Mouse (Mus musculus) brain, adult 2 months (tissue): ENCODE measurements around the gene Ermard.

Experiments
- DNase-seq: peaks from one replicate; pipeline ENCODE4 v3.0.0; 2011; ENCODE audit warnings: low read depth, low spot score

Gene Ermard

DNA sequence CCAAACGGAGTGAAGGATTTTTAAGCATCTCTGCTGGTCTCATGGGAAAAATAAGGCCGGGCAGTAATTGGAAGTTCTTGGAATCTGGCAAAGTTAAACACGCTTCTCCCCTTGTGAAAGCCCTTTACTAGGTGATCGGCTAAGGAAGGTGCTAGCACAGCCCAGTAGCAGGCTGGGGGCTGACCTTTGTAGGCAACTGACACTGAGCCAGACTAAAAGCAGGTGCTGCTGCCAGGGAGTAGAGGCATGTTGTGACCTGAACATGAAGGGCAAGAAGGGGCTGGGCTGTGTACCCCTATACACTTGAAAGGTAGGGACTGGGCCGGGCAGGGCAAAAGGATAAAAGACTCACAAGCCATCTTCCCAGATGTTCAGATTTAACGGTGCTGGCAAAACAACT lies 19.3 kb downstream of the Ermard start:
- DNase-seq, result no peak

DNA sequence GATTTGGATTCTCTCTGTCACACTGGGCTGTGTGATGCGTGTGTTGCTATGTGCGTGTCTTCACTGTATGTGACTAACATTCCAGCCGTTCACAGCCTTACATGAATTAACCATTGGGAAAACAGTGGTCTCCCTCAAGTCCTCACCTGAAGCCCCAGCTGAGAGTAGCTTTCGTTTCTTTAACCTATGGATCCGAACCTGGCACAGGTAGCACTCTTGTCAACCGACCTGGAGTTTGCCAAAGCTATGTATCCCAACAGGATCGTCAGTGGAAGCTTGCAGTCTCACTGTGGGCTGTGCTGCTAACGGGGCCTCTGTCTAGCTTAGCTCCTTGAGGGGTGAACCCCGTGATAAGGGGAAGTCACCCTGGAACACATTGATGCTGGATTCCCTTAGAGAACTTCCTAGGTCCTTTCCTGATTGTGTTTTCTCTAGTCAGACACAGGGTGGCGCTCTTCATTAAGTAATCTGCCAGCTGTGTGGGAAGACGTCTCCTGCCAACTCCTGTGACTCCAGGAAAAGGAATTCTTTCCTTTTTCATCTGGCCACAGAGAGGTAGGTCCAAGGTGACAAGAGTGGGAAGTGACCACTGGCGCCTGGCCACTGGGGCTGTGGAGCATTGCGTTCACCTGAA lies 24.5 kb downstream of the Ermard start:
- DNase-seq, result peak; percentile 86

DNA sequence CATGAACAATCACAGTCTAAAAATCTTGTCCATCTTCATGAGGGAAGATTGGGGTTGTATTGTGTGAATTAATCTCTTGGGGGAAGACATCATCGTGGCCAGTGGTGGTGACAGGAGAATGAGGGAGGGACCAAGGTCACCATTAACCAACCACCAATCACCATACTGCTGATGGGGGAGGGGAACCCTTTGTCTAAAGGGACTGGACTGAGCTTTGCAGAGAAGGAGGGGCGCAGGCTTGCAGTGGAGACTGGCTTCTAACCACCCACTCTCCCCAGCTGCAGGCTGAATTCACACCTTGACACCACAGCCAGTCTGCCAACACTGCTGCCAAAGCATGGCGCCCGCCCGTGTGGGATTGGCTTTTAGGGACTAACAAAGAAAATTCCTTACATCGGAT lies 25.1 kb downstream of the Ermard start:
- DNase-seq, result peak; percentile 27

DNA sequence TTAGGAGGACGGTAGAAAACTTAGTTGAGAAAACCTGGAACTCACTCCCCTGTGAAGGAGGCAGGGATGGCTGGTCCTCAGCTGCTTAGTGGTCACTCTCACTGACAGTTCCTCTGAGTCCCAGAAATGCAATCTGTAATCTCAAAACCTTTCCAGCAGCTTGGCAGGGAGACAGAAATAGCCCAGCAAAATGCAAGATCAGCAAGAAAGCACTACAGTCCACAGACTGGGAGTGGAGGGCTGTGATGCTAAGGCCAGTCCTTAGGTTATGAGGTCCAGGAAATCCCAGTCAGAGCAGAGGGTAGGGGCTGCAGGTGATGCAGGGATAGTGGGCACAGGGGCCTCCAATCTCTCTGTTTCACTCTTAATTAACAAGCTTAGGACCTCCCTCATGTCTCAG lies 25.9 kb downstream of the Ermard start:
- DNase-seq, result no peak

DNA sequence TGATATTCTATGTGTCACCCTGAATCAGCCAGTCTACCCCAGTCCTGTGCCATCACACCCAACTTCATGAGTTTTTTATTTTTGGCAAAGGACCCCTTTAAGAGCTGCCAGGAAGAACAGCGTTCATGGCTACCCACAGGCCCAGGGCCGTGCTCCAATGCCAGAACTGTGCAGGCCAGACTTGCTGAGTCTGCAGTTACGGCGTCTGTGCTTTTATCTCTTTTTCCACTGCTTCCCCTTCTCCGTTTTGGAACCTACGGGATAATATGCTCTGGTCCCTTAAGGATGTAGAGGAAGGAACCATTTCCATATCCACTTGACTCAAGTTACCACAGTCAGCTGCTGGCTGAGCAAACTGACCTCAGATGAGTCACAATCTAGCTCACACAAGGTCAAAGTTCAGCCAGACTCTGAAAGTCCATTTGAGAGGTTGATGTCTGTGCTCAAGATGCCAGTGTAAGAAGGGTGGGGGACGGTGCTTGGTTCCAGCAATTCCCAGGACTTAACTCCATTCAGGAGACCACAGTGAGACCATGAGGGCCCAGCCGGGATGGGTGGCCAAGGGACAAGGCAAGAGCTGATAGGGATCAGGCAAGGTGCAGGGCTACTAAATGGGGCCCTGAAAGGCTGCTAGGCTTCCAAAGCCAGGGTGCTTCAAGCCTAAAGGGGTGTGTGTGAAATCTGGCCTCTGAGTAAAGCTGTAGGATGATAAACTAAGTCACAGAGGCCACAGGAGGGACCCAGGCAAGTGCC lies 27.2 kb downstream of the Ermard start:
- DNase-seq, result no peak

DNA sequence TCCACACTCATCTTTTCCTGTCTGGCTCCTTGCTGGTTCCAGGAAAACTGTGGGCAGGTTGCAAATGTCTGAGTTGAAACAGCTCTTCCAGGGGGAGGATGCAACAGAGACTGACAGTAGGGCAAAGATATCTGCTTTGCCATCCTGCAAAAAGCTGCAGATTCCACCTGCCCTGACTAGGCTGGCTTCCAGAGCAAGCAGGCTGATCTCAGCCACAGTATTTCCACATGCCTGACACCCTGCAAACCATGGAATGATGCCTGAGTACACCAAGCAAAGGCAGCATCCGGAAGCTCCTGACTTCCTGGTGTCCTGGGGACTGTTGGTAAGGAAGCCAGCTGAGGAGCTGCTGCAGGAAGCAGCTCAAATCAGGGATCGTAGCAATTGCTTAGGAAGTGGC lies 28.1 kb downstream of the Ermard start:
- peak; percentile 73 for DNase-seq

DNA sequence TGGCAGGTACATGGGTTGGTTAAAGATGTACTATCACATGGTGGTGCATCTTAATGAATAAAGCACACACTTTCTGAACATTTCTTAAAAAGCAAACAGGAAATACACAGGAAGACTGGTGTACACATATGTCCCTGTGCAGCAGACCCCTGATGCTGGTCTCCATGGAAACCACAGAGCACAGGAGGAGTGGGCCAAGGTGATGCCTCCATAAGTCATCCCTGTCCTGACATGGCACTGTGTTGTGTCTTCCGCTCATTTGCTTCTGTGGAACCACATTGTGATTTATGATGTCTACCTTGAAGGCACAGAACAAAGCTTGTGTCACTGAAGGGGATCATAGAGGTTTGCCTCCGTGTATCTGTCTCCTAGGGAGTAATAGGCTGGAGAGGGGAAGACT lies 31.2 kb downstream of the Ermard start:
- no peak for DNase-seq

DNA sequence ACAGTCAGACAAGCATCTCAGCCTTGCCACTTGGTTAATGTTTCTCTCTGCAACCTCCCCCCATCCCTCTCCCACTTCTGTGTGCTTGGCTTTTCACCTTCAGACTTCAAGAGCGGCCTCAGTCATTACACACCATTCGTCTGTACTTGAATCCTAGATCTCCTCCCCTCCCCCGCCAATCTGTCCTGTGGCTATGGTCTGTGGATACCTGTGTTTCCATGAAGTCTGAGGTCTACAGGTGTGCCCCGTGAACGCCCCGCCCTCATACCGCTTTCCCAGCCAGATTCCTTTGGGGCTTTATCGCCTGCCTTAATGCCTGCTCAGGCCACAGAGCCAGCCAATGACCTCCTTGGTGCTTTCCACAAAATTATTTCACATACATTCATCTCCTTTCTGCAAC lies 34.0 kb downstream of the Ermard start:
- no peak for DNase-seq

DNA sequence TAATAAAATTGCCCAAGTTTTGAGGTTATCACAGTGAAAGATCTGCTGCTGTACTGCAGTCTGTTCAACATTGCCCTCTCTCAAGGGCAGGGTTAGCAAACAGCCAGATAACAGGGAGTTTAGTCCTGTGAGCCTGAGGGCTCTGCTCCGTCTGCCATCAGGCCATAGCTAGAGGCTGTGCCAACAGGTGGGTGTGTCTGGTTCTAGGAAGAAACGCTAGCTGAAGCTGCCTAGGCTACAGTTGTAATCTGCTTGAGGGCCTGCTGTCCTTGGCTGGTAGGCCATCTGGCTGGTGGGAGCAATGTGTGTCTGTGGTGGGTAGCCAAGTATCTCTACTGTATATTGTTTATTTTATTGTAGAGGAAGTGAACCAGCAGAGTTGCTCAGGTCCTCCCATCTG lies 36.5 kb downstream of the Ermard start:
- no peak for DNase-seq

DNA sequence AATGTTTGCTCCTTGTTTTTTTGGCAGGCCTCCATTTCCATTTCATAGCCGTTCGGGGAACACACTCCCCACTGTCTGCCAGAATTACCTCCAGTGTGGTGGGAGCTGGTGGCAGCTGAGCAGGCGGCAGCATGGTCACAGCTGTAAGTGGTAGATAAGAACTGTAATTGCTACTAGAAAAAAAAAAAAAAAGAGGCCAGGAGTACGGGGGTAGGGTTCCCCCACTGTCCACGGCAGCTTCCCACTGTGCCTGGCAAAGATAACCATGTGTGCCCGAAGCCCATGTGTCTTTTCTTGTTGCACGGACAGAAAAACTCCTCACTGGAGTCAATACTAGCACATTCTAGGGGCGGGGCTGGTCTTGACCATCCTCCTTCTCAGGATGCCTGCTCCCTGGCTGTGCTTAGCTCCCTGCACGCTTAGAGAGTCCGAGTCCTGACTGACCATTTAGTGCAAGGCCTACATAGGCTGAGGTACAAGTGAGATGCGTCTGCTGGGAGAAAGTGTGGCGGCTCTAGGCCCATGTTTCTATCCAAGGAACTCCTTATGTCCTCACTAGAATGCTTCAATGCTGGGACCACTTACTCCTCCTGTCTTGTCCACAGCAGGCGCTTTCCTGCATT lies 43.3 kb downstream of the Ermard start:
- DNase-seq, result no peak

DNA sequence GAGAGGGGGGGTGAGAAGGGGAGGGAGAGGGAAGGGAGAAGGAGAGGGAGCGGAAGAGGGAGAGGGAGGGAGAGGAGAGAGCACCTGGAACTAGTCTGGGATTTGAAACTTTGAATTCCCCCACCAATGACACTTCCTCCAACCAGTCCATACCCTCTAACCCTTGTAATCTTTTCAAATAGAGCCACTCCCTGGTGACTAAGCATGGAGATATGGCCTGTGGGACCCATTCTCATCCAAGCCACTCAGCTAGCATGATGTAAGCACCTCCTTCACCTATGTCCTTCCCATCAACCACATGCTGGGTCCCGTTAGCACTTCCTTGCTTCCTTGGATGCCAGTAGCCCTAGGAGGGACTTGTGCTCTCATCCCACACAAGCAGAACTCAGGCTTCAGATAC lies 44.0 kb downstream of the Ermard start:
- no peak for DNase-seq

DNA sequence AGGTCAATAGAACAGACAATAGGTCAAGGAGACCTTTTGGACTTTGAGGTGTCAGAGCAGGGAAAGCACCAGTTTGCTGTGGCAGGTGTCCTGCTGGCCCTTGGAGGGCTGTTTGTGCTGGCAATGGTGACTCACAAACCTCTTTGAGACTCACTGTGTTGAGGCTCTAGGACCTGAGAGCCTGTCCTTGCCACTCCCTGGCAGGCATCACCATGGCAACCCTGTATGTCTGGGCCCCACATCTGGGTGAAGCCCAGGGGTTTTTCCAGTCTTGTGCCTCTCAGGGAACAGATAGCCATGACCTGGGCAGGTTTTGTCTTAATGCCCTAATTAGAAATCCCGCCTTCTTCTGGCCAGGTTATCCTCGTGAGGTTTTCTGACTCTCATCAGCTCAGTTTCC lies 47.2 kb downstream of the Ermard start:
- peak; percentile 27 for DNase-seq

DNA sequence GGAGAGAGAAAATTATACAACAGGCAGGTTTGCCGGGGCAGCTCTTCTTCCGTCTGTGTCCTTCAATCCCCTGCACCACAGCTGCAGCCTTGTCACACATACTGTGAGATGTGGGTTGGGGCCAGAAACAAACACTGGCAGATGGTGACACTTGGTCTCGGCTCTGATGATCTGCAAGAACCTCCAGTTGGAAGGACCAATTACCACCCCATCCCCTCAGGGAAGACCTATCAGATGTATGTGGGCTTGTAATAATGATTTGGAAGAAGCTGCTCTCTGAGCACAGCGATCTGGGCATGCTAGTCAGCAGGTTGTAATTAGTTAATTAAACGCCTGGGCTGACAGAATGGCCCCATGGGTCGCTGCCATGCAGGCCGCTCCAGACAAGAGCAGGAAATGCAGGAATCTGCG lies 47.6 kb downstream of the Ermard start:
- peak; percentile 73 for DNase-seq

DNA sequence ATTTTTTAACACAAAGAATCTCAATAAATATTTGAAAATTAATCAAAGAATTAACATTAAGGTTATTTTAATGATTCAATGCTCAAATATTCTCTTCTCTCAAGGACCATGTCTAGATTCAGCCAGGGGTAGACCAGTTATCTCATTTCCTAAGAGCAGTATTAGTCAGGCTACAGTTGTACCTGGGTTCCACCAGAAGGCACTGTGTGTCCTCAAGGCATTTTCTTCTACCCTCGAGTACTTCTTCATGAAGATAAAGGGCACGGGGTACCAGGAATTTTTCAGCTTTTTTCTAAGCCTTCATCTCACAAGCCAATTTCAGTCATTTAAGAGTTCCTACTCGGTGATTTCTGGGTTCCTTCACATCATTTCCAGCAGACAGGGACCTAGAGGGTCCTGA lies 50.7 kb downstream of the Ermard start:
- DNase-seq, result no peak

DNA sequence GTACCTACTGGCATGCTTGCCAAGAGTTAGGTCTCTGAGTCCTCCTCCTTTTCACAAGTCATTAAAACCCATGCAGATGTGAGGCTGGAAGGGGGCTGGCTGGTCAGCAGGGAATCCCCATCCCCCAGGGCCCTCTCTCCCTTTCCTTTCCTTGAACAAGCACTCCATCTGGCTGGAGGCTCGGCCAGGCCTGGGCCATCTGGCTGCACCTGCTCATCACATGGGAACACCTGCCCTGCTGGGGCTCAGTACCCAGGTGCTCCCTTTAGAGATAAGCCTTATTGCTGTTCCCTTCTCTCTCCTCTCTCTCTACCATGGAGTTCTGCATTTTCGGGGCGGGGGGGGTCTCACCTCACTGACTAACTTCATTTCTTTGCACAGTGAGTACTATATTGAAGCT lies 52.5 kb downstream of the Ermard start:
- DNase-seq, result no peak

DNA sequence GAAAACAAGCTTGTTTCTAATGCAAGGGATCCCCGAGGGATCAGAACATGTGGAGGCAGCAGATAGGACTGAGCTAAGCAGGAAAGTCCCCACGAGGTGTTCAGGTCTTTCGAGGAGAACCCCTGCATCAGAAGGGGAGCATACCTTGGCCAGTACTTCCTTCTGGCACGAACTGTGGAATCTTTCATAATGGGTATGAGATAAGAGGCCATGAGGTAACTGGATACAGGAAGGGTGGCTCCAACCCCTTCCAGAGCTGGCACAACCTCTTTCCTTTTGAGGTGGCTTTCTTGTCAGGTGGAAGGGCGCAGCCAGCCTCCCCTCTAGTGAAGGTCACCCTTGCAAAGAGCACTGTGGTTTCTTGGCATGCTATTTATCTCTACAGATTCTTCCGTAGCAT lies 55.8 kb downstream of the Ermard start:
- no peak for DNase-seq

DNA sequence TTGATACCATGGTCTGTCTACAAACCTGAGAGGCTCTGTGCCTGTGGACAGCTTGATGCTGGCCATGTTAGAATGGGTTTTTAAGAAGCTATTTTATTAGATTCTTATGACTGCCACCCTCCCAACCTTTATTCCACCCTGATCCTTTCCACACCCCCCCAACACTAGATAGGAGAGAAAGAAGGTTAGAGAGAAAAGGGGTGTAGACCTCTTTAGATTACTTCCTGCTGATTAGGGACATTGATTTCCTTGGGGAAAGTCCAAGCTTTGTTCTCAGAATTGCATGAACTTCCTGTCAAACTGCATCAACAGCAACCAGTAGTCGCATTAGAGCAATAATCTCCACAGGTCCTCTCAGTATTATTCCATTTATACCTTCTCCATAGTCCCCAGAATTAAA lies 57.7 kb downstream of the Ermard start:
- DNase-seq, result no peak

DNA sequence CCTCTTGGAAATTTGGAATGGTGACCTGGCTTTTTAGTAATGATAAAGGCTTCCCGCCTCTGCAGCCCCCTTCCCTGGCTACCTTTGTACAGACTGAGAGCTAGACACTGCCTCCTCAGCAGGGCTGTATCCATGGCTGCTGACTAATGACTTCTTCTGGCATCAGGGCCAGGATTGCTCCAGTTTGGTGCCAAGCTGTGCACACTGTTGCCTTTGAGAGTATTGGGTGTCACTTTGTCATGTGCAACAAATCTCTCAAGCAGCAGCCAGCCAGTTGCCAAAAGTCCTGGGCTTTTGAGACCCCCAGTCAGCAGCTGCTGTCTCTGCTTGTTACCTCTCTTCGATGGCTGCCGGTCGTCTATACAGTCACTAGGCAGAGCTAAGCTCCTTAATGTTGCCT lies 60.3 kb downstream of the Ermard start:
- no peak for DNase-seq

DNA sequence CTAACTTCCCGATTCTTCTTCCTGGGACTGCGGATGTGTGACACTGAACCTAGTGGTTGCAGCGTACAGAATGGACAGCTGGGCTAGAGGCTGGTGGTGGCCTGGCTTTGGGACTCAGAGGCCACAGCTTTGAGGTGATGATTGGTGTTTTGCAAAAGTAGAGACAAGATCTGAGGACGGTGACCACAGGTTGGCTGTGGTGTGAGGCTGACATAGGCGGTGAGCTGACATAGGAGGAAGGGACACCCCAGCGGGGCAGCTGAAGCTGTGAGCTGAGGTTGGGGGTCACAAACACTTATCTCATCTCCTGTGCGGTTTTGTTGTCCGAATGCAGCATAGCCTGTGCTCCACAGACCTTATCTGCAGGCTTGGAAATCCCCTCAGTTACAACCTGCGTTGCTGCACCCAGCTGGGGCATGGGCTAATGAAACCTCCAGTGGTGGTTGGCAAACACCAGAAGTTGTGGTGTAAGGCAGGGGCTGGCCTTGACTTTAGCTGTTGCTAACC lies 66.2 kb downstream of the Ermard start:
- no peak for DNase-seq

DNA sequence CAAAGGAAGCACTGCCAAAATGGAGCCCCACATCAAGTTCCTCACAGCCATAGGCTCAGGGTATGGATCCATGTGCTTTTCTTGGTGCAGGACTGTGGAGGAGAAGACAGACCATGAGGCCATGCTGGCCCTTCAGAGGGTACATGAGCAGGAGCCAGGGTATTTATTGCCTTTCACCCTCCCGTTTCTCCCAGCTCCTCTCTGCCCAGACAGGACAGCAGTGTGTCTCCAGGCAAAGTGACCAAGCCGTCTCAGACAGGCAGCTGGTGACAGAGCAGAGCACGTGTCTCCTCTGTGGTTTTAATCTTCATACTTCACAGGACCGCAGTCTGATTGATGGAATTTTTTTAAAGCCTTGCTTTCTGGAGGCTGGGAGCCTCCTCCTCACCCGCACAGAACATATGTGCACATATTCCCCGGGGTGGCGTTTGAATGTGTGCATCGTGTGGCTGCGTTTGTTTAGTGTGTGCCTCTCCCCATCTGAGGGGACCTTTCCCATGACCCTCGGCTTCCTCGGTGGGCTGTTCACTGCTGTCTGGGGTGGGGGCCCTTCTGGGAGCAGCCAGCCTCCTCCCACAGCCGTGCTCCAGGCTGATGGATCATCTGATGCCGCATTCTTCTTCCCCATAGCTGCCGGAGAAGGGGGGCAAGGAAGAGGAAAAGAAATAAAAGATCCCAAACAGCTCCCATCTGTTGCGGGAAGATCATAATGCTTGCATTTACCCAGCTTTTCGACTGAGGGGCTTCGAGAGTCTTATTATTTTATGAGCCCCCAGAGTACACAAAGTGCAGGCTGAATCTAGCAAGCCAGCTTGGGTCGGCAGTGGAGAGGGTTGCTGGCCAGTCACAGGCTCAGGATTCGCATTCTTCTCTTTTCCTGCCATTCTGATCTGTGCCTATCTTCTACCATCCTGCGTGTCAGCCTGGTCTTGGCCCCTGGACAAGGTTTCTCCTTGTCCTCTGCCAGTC lies 67.7 kb downstream of the Ermard start:
- peak; percentile 53 for DNase-seq

DNA sequence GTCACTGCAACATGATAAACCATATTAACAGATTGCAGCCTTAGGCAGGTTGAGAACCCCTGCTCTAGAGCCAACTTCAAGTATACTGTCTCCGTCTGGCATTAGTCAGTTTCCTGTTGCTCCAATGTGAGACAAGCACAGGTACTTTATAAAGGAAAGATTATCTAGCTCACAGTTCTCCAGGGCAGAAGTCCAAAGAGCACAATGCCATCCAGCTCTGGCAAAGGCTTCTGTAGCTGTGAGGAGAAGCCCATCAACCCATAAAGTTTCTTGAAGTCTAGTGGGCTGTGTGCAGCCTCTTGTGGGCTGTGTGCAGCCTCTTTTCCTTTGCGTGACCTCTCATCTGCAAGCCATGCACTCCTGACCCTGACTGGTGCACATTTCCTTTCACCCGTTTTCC lies 74.5 kb downstream of the Ermard start:
- DNase-seq, result no peak

DNA sequence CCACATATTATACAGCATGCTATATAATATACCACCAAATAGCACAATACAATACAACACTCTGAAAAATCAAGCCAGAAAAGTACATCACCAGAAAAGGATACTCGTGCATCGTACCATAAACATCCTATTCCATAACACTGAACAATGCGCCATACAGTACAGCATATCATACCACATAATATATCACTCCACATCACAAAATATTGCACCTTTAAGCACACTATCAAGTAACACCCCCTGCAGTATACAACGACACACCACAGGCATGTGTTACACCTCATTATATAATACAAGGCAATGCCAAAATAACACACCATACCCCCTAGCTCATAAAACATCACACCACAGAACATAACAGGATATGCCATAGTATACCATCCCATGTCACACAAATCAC lies 79.1 kb downstream of the Ermard start:
- DNase-seq, result no peak
